9 mouse cellular contexts compared by ENCODE assay signal in the genomic region with DNA sequence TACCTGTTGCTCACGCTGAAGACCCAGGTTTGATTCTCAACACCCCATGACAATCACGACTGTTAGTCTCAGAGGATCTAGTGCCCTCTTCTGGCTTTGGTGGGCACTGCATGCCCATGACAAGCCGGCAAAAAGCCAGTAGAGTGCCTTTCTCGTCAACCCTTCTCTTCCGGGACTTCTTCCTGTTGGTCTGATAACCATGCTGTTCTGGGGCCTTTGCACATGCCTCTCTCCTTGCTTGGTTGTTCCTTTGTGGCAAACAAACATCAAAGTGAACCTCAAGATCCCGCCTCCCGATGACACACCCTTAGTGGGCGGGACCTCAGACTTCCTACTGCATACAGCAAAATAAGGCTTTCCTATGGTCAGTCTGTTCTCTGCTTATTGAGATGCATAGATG. TPM values are rescaled to one million over a fixed set of nuclear protein-coding genes. Genes with fewer than 3 reads are reported as not detected.
DNase-seq lines count a peak whose midpoint lies in the region; TF ChIP-seq lines count a peak whose summit lies in the region.
"Had no signal": no experiment of that assay in that cellular context is flagged by ENCODE, and none has a peak within 500 bp of the region (broad histone marks: within the 10 kb centered on the region; RNA-seq: fewer than 3 reads in every experiment).

No protein-coding gene starts in this region.

- H3K27me3 ChIP-seq in C2C12 (ENCODE audit: control insufficient read depth, insufficient read depth, insufficient read length) = no peaks in the 10 kb centered on the region
- H3K27me3 ChIP-seq: hindbrain, embryonic 15.5 days had no signal

- no peaks in the 10 kb centered on the region for H3K79me3 ChIP-seq in C2C12 (ENCODE audit: low read depth)

- no peak overlapping the region for H3K4me3 ChIP-seq in gastrocnemius, adult 2 months
- H3K4me3 ChIP-seq in C2C12 (ENCODE audit: insufficient read depth, poor library complexity, severe bottlenecking) = no peak overlapping the region
- H3K4me3 ChIP-seq: hindbrain, embryonic 15.5 days had no signal

- no peaks in the 10 kb centered on the region for H3K79me2 ChIP-seq in C2C12 (ENCODE audit: control insufficient read depth, insufficient read depth)

- DNase-seq in gastrocnemius, adult 2 months = no peak
- no peak for DNase-seq in gastrocnemius, postnatal 36 days
- no peak for DNase-seq in brain, embryonic 14.5 days (ENCODE audit: low read depth)
- DNase-seq in naive thymus-derived CD4-positive, alpha-beta T cell, adult 2 months (ENCODE audit: low read depth) = peak; percentile 57
- DNase-seq in frontal cortex, postnatal 14 days (ENCODE audit: low spot score in 2 of 2) = no peak
- no peak for DNase-seq in kidney, adult 11 months
- no peak for DNase-seq in left cerebral cortex, adult 18-20 months (ENCODE audit: low spot score in 2 of 2)

- H3K36me3 ChIP-seq in C2C12 (ENCODE audit: control insufficient read depth, insufficient read depth) = no peaks in the 10 kb centered on the region
- H3K36me3 ChIP-seq: hindbrain, embryonic 15.5 days had no signal

- TF ChIP-seq POLR2A in brain, embryonic 14.5 days (IDR thresholded peaks at IDR 0.05; ENCODE audit: borderline replicate concordance, extremely low read depth, insufficient read depth, insufficient read length, poor library complexity, severe bottlenecking) = no peak

- intact Hi-C loops in gastrocnemius, adult 2 months (cut with DNase I) = loop anchor here (5.0 kb wide), 2 partner anchors 136 to 186 kb away; no protein-coding TSS in a partner anchor
- intact Hi-C loops in gastrocnemius, postnatal 36 days (cut with DNase I) = loop anchor here (5.0 kb wide), 1 partner anchor 136 kb away; no protein-coding TSS in a partner anchor

- H3K27ac ChIP-seq in gastrocnemius, adult 2 months = no peak overlapping the region
- H3K27ac ChIP-seq: hindbrain, embryonic 15.5 days had no signal

- H3ac ChIP-seq in C2C12 (ENCODE audit: control insufficient read depth, insufficient read length, low read depth) = no peak overlapping the region

- TF ChIP-seq CTCF in gastrocnemius, adult 2 months (IDR thresholded peaks at IDR 0.05) = peak; percentile 60
- TF ChIP-seq CTCF in C2C12 (IDR thresholded peaks at IDR 0.05; ENCODE audit: control insufficient read depth, insufficient read depth, insufficient read length) = peak; percentile 1
- TF ChIP-seq CTCF in brain, embryonic 14.5 days (IDR thresholded peaks at IDR 0.05; ENCODE audit: borderline replicate concordance, extremely low read depth, insufficient read depth, insufficient read length) = peak; percentile 52; the same call in 1 of the 2 replicates

TF ChIP-seq in C2C12, 6 proteins besides CTCF, POLR2A, EP300 and RAD21:
- TF ChIP-seq FOSL1 (IDR thresholded peaks at IDR 0.05; ENCODE audit: insufficient read depth, low read length, poor library complexity, severe bottlenecking) (no peak), MYOG (IDR thresholded peaks at IDR 0.05; ENCODE audit: control insufficient read depth, extremely low read depth, insufficient read length) (no peak), CEBPB (IDR thresholded peaks at IDR 0.05; ENCODE audit: low read depth) (no peak), MAX (IDR thresholded peaks at IDR 0.05) (no peak), MYOD1 (IDR thresholded peaks at IDR 0.05; ENCODE audit: control insufficient read depth, insufficient read length, low read depth) (no peak), USF1 (IDR thresholded peaks at IDR 0.05; ENCODE audit: low read depth) (no peak)

RNA-seq across cellular contexts. Expression of gene Lrrc20, which starts 9.4 kb away (rescaled TPM):
- total RNA-seq in gastrocnemius, adult 2 months (2021) = 100 to 1,000 TPM; 133 to 164 TPM
- 100 to 1,000 TPM; 131 to 150 TPM for total RNA-seq in gastrocnemius, postnatal 36 days (2021)
- 11.8 TPM for polyA plus RNA-seq in C2C12 (2012; fragmentation: generic; extraction: Trizol)
- polyA plus RNA-seq in brain, embryonic 14.5 days (2012; rRNA removed) = 23.6 and 25.6 TPM in 2 replicates
- total RNA-seq in left cerebral cortex, adult 18-20 months (2021) = 10 to 100 TPM; 18.7 to 21.7 TPM

RNA-seq across cellular contexts. Expression of gene Eif4ebp2, which starts 13.8 kb away (rescaled TPM):
- 100 to 1,000 TPM; 117 to 161 TPM for total RNA-seq in gastrocnemius, adult 2 months (2021)
- total RNA-seq in gastrocnemius, postnatal 36 days (2021) = 100 to 1,000 TPM; 115 to 116 TPM
- polyA plus RNA-seq in C2C12 (2012; fragmentation: generic; extraction: Trizol) = 42.3 TPM
- polyA plus RNA-seq in brain, embryonic 14.5 days (2012; rRNA removed) = 72.0 and 86.6 TPM in 2 replicates
- total RNA-seq in left cerebral cortex, adult 18-20 months (2021) = 10 to 100 TPM; 49.2 to 53.4 TPM

RNA-seq across cellular contexts. Expression of gene Nodal, which starts 48.5 kb away (rescaled TPM):
- under 1 TPM in 1 of 2 experiments, not detected in 1; 0.15 TPM for total RNA-seq in gastrocnemius, adult 2 months (2021)
- total RNA-seq in gastrocnemius, postnatal 36 days (2021) = under 1 TPM in 1 of 2 experiments, not detected in 1; 0.12 TPM
- not detected for polyA plus RNA-seq in C2C12 (2012; fragmentation: generic; extraction: Trizol)
- polyA plus RNA-seq in brain, embryonic 14.5 days (2012; rRNA removed) = 0.09 and 0.12 TPM in 2 replicates
- total RNA-seq in left cerebral cortex, adult 18-20 months (2021) = under 1 TPM; 0.23 to 0.26 TPM

Comparison
In these comparisons a context has a peak if more than half of its experiments do, and no peak if none do; other contexts are left out.
1. CTCF ChIP-seq: peak in every context shown above with its lines; median percentile 60 in gastrocnemius, adult 2 months; 52 in brain, embryonic 14.5 days; 1 in C2C12.
2. RNA of gene Lrrc20, which starts 9.4 kb away (total RNA-seq): 133 to 164 TPM in gastrocnemius, adult 2 months and 131 to 150 TPM in gastrocnemius, postnatal 36 days; 18.7 to 21.7 TPM in left cerebral cortex, adult 18-20 months; every median in the first group is over 4 times any median in the second.